Mouse (Mus musculus): ENCODE data around the gene Acap2. TPM values are rescaled to one million over a fixed set of nuclear protein-coding genes. Genes with fewer than 3 reads are reported as not detected.

Gene Acap2
- 49.0 TPM for total RNA-seq (2023)

GRCm38 (mm10) chr16:31200790-31201567 is at the start of gene Acap2:
Gene Acap2 (minus strand): TSS chr16:31201245.

DNA sequence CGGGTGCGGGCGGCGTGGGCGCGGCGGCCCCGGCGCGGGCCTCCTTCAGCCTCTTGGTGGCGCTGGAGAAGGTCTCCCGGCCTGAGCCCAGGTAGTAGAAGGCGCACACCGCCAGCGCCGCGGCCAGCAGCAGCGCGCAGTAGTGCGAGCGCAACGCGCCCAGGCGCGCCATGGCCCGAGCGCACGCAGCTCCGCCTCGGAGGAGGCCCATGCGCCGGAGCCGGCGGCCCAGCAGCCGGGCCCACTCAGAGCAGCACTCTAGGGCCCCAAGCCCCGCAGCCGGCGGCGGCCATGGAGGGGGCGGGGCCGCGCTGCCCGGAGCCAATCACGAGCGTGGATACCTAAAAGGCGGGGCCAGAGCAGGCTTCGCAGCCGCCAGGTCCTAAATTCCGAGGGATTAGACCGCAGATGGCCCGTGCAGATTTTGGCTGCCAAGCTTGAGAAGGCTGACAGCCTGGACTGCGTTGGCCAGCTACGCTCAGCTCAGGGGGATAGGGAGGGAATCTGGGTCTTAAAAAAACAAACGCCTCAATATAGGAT is 119.8 kb downstream of the Acap2 start, which contains the start of gene Xxylt1:
Xxylt1 (minus strand) TSS at position 308 of the 540 bp plus-strand sequence.

Other genes starting within 250 kb of the Acap2 start
- gene Xxylt1, start 119.8 kb downstream of the Acap2 start, total RNA-seq (2023), result 23.7 TPM
- 34.5 TPM for gene Ppp1r2, start 74.0 kb upstream of the Acap2 start, total RNA-seq (2023)
- gene Apod, start 113.6 kb upstream of the Acap2 start, total RNA-seq (2023), result not detected
- gene Bdh1, start 221.0 kb upstream of the Acap2 start, total RNA-seq (2023), result 35.8 TPM